Mouse (Mus musculus) kidney, adult 10 weeks (tissue): Measurements from ENCODE around the gene Abcb9. TPM values are rescaled to one million over a fixed set of nuclear protein-coding genes. Genes with fewer than 3 reads are reported as not detected.

Source experiments
- polyA plus RNA-seq: library from polyadenylated mRNA; stranded (reverse); fragments of 350-450 nt; fragmentation: Illumina TruSeq; extraction: RNeasy Lipid Tissue Mini Kit (QIAGEN cat#74804); gene quantifications from one replicate; pipeline ENCODE4 v1.2.3, GENCODE M21; 2014; ENCODE audit warnings: low read depth, low replicate concordance

Abcb9 gene
- polyA plus RNA-seq: 0.65 TPM

DNA sequence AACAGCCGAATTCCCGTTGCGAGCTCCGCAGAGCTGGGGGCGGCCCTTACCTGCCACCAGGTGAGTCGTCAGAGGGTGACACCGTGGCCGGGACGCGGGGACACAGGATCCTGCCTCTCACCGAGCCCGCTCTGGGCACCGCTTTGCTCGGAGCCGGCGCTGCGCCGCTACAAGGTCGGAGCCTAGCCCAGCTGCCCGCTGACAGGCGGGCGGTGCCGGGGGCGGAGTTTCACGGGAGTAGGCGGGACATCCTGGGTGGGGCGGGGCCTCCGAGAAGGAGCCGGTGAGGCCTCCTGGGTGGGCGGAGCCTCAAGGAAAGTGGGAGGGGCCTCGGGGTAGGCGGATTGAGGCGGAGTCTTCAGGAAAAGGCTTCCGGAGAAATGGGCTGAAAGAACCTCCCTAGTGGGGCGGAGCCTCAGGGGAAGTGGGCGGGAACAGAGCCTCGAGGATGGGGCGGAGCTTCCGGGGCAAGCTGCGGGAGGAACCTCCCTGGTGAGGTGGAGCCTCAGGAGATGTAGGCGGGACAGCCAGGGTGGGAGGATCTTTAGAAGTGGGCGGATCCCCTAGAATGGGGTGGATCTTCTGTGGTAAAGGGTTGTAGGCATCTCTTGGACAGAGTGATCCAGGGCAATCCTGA is at the start of gene Abcb9:
Abcb9 (minus strand) TSS at position 203 of the 637 bp plus-strand sequence.

DNA sequence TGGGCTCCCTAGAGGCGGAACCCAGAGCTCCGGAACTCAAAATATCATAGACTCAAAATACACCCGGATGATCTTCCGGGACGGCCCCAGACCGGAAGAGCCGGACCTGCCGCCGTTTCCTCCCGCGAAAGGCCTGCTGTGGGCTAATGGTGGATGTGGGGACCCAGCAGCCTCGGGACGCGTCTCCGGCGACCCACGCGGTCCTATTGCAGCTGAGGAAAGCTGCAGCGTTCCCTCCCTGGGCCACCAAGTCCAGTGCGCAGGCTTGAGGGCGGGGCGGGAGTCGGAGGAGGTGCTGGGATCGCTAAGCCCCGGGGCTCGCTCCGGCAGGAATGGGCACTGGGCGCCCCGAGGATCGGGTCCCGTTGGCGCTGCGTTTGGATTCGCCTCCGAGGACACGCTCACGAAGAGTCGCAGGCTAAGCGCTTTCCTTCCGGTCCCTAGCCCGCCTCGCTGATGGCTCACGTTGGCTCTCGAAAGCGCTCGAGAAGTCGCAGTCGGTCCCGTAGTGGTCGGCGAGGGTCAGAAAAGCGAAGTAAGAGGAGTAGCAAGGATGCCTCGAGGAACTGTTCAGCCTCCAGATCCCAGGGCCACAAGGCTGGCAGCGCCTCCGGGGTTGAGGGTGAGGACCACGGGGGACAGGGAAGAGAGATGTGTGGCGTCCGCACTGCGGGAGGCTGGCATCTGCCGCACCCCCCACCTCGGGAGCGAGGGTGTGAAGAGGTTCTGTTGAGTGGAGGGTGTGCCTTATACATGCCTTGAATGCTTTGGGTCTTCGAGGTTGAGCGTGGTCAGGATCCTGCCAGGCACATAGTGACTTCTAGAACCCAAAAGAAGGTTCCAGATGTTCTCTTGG is 20.6 kb upstream of the Abcb9 start, which contains the start of gene Arl6ip4:
Arl6ip4 (plus strand) TSS at position 100 of the 856 bp plus-strand sequence.

GRCm38 (mm10) chr5:124111742-124112497 is 16.3 kb upstream of the Abcb9 start, which contains the start of gene Ogfod2:
Ogfod2 (plus strand) TSS chr5:124112297.

GRCm38 (mm10) chr5:124032001-124032508 is 63.5 kb downstream of the Abcb9 start, which contains the start of gene Vps37b:
Vps37b (minus strand) TSS chr5:124032270.

Other genes starting within 250 kb of the Abcb9 start
- gene Hcar2, start 230.3 kb downstream of the Abcb9 start, polyA plus RNA-seq: not detected
- gene Hcar1, start 215.8 kb downstream of the Abcb9 start, polyA plus RNA-seq: 2.6 TPM
- gene Denr, start 188.6 kb downstream of the Abcb9 start, polyA plus RNA-seq: 227 TPM
- not detected for gene Gm43518, start 168.4 kb downstream of the Abcb9 start, polyA plus RNA-seq
- 4.1 TPM for gene Ccdc62, start 165.1 kb downstream of the Abcb9 start, polyA plus RNA-seq
- gene Hip1r, start 122.2 kb downstream of the Abcb9 start, polyA plus RNA-seq: 1.2 TPM
- 2.8 TPM for gene Vps37b, start 63.5 kb downstream of the Abcb9 start, polyA plus RNA-seq
- gene Ogfod2, start 16.5 kb upstream of the Abcb9 start, polyA plus RNA-seq: 1.8 TPM
- 2.1 TPM for gene Arl6ip4, start 20.3 kb upstream of the Abcb9 start, polyA plus RNA-seq
- 2.1 TPM for gene Pitpnm2, start 154.0 kb upstream of the Abcb9 start, polyA plus RNA-seq
- gene Mphosph9, start 232.2 kb upstream of the Abcb9 start, polyA plus RNA-seq: 6.2 TPM
- 18.2 TPM for gene 2810006K23Rik, start 232.3 kb upstream of the Abcb9 start, polyA plus RNA-seq